Mouse (Mus musculus) kidney, adult 9 months (tissue): Measurements from ENCODE around the gene H2al1i.
A peak's percentile ranks its signal among the peaks of the same experiment; 100 is the strongest.
"Not testable (repeated sequence)": the region's sequence is repeated elsewhere in the genome, so short reads cannot be mapped to it uniquely, and the experiment has no call there.

Experiments used
- DNase-seq: peaks from one replicate; pipeline ENCODE4 v3.0.0; 2022

H2al1i gene

DNA sequence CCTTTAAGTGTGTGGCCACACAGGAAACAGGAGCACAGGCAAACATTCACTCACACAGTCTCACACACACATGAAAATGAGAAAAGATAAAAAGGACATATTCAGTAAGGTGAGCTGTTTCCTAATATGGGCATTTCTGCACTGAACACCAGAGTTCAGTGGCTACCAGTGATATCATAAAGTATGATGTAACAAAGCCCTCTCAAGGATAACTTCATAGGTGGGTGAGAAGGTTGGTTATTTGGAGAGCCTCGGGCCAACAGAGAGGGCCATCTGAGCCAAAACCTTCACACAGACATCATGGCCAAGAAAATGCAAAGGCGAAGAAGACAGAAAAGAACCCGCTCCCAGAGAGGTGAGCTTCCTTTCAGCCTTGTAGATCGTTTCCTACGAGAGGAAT is at the start of gene H2al1i:
H2al1i (plus strand) TSS at position 301 of the 400 bp plus-strand sequence.
- not testable (repeated sequence) for DNase-seq

DNA sequence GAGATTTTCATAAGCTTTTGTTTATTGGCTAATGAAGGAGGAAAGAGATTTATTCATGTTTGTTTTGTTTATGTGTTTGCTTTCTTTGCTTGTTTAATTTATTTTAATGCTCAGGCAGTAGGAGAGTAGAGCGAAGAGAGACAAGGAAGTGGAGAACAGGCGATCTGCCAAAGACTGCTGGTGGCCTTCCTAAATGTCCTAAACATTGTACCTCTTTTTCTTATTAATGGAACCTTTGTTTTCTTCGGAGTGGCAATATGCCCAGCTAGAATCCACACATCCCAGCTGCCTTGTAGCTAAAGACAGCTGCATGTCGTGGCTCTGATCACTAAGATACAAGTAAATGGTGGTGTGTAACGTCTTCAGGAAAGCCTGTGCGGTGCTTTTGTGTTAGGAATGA is 47.4 kb upstream of the H2al1i start:
- DNase-seq = no peak

DNA sequence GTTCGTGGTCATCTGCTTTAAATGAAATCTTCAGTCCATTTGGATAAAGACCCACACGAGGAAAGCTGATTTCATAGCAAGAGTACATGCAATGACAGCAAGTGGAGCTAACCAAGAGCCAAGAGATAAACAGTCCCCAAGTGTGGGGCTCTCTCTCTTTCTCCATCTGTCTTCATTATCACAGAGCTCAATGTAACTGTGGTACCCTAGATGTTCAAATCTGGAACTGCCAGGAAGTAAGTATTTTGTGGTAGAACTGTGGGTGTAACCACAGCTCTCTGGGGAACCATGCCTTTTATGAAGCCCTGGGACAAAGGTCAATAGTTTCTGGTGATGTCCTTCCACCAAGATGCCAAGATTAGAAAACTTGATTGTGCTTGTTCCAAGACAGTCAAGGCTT is 43.7 kb upstream of the H2al1i start:
- no peak for DNase-seq

DNA sequence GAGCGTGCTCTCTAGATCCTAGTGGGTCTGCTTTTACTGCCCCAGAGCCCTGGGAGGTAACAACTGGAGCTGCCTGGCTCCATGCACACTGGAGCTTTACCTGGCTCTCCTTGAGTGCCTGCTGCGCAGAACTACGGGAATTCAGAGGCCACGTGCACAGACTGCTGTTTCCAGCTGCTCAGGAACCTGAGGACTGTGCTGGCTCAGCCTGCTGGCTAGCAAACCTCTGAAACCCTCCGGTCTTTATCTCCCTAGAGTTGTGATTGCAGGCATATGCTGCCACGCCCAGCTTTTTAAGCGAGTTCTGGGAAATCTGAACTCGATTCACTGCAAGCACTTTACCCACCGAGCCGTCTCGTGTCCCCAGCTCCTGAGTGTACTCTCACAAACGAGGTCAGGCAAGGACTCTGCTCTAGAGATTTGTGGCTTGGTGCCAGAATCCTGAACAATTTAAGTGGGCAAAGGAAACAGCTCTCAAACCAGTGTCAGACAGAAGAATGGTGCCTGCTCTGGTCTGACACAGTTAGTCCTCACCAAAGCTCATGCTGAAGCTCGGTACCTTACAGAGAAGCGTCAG is 36.1 kb upstream of the H2al1i start:
- DNase-seq = peak; percentile 9

DNA sequence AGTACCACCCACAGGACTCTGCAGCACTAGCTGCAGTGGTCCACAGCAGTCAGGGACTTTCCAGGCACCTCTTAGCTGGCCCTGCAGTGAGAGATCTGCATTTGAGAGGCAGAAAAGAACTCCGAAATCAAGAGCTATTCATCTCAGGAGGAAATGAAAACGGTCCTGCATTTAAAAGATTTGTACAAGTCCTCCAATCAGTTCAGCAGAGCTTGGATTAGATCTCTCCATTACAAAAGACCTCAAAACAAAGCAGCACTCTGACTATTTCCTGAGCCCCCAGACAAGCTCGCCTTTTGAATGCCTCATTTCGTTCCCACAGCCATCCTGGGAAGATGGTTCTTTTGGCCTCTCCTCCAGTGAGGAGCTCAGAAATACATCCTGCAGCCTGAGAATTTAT is 35.2 kb upstream of the H2al1i start:
- no peak for DNase-seq

DNA sequence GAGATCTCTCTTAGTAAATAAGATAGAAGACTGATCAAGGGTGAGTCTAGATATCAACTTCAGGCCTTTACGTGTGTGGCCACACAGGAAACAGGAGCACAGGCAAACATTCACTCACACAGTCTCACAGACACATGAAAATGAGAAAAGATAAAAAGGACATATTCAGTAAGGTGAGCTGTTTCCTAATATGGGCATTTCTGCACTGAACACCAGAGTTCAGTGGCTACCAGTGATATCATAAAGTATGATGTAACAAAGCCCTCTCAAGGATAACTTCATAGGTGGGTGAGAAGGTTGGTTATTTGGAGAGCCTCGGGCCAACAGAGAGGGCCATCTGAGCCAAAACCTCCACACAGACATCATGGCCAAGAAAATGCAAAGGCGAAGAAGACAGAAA is 25.5 kb upstream of the H2al1i start, which contains the start of gene H2al1a:
H2al1a (plus strand) TSS at position 301 of the 400 bp plus-strand sequence.
- not testable (repeated sequence) for DNase-seq

DNA sequence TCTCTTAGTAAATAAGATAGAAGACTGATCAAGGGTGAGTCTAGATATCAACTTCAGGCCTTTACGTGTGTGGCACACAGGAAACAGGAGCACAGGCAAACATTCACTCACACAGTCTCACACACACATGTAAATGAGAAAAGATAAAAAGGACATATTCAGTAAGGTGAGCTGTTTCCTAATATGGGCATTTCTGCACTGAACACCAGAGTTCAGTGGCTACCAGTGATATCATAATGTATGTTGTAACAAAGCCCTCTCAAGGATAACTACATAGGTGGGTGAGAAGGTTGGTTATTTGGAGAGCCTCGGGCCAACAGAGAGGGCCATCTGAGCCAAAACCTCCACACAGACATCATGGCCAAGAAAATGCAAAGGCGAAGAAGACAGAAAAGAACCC is 22.3 kb upstream of the H2al1i start, which contains the start of gene H2al1b:
H2al1b (plus strand) TSS at position 301 of the 400 bp plus-strand sequence.
- not testable (repeated sequence) for DNase-seq

DNA sequence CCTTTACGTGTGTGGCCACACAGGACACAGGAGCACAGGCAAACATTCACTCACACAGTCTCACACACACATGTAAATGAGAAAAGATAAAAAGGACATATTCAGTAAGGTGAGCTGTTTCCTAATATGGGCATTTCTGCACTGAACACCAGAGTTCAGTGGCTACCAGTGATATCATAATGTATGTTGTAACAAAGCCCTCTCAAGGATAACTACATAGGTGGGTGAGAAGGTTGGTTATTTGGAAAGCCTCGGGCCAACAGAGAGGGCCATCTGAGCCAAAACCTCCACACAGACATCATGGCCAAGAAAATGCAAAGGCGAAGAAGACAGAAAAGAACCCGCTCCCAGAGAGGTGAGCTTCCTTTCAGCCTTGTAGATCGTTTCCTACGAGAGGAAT is 19.1 kb upstream of the H2al1i start, which contains the start of gene H2al1c:
H2al1c (plus strand) TSS at position 301 of the 400 bp plus-strand sequence.
- DNase-seq = not testable (repeated sequence)

DNA sequence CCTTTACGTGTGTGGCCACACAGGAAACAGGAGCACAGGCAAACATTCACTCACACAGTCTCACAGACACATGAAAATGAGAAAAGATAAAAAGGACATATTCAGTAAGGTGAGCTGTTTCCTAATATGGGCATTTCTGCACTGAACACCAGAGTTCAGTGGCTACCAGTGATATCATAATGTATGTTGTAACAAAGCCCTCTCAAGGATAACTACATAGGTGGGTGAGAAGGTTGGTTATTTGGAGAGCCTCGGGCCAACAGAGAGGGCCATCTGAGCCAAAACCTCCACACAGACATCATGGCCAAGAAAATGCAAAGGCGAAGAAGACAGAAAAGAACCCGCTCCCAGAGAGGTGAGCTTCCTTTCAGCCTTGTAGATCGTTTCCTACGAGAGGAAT is 15.9 kb upstream of the H2al1i start, which contains the start of gene H2al1d:
H2al1d (plus strand) TSS at position 301 of the 400 bp plus-strand sequence.
- DNase-seq = not testable (repeated sequence)

DNA sequence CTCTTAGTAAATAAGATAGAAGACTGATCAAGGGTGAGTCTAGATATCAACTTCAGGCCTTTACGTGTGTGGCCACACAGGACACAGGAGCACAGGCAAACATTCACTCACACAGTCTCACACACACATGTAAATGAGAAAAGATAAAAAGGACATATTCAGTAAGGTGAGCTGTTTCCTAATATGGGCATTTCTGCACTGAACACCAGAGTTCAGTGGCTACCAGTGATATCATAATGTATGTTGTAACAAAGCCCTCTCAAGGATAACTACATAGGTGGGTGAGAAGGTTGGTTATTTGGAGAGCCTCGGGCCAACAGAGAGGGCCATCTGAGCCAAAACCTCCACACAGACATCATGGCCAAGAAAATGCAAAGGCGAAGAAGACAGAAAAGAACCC is 12.8 kb upstream of the H2al1i start, which contains the start of gene H2al1e:
H2al1e (plus strand) TSS at position 301 of the 400 bp plus-strand sequence.
- not testable (repeated sequence) for DNase-seq

DNA sequence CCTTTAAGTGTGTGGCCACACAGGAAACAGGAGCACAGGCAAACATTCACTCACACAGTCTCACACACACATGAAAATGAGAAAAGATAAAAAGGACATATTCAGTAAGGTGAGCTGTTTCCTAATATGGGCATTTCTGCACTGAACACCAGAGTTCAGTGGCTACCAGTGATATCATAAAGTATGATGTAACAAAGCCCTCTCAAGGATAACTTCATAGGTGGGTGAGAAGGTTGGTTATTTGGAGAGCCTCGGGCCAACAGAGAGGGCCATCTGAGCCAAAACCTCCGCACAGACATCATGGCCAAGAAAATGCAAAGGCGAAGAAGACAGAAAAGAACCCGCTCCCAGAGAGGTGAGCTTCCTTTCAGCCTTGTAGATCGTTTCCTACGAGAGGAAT is 9.6 kb upstream of the H2al1i start, which contains the start of gene H2al1f:
H2al1f (plus strand) TSS at position 301 of the 400 bp plus-strand sequence.
- not testable (repeated sequence) for DNase-seq

DNA sequence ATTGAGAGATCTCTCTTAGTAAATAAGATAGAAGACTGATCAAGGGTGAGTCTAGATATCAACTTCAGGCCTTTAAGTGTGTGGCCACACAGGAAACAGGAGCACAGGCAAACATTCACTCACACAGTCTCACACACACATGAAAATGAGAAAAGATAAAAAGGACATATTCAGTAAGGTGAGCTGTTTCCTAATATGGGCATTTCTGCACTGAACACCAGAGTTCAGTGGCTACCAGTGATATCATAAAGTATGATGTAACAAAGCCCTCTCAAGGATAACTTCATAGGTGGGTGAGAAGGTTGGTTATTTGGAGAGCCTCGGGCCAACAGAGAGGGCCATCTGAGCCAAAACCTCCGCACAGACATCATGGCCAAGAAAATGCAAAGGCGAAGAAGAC is 6.5 kb upstream of the H2al1i start, which contains the start of gene H2al1g:
H2al1g (plus strand) TSS at position 301 of the 400 bp plus-strand sequence.
- DNase-seq = not testable (repeated sequence)

DNA sequence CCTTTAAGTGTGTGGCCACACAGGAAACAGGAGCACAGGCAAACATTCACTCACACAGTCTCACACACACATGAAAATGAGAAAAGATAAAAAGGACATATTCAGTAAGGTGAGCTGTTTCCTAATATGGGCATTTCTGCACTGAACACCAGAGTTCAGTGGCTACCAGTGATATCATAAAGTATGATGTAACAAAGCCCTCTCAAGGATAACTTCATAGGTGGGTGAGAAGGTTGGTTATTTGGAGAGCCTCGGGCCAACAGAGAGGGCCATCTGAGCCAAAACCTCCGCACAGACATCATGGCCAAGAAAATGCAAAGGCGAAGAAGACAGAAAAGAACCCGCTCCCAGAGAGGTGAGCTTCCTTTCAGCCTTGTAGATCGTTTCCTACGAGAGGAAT is 3.3 kb upstream of the H2al1i start, which contains the start of gene H2al1h:
H2al1h (plus strand) TSS at position 301 of the 400 bp plus-strand sequence.
- not testable (repeated sequence) for DNase-seq

DNA sequence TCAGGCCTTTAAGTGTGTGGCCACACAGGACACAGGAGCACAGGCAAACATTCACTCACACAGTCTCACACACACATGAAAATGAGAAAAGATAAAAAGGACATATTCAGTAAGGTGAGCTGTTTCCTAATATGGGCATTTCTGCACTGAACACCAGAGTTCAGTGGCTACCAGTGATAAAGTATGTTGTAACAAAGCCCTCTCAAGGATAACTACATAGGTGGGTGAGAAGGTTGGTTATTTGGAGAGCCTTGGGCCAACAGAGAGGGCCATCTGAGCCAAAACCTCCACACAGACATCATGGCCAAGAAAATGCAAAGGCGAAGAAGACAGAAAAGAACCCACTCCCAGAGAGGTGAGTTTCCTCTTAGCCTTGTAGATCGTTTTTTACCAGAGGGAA is 3.1 kb downstream of the H2al1i start, which contains the start of gene H2al1j:
H2al1j (plus strand) TSS at position 301 of the 400 bp plus-strand sequence.
- DNase-seq = not testable (repeated sequence)

DNA sequence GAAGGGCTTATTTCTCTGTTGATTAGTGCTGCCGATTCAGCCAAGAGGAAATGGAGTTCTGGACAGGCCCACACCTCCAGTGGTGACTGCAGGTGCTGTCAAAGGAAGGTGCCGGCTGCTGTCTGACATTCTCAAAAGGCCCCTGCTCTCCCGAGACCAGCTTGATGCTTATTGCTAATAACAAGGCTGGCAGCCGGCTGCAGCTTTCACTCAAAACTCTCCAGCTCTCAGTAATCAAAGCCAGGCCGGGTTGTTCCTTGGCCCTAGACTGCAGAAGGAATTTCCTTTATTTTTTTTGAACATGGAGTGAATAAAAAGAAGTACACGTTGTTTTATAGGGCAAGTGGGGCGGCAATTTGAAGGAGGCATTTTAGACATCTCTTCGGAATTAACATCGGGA is 21.3 kb downstream of the H2al1i start:
- no peak for DNase-seq

DNA sequence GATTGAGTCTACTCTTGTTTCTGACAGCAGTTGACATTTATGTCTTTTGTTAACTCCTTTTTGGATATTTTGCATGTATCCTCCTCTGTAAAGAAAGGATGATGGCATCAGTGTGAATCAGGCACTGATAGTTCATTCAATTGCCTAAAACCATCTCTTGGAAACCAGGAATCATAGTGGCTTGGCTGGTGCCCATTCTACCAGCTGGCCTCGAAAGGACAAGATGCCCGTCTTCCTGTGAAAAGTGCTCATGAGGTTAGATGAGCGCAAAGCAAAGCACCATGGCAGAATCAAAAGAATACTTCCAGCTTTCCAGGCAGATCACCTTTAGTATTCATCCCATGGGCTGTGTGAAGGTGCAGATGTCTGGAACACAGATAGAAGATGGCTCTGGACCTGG is 22.3 kb downstream of the H2al1i start:
- DNase-seq = no peak

DNA sequence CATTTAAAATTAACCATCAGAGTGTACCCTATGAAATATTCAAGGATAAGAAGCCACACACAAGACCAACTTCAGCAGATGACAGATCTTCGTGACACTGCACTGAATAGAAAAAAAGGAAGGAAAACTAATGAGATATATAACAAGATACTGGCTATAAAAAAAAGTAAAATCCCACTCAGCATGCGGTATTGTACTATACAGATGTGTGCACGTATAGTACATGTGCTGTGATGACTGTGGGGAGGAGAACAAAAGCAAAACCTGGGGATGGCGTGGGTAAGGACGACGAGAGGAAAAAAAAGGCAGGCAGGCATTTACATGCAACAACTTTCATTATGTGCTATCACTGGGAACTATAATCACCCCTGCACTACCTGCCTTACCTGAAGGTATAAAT is 36.4 kb downstream of the H2al1i start:
- no peak for DNase-seq

DNA sequence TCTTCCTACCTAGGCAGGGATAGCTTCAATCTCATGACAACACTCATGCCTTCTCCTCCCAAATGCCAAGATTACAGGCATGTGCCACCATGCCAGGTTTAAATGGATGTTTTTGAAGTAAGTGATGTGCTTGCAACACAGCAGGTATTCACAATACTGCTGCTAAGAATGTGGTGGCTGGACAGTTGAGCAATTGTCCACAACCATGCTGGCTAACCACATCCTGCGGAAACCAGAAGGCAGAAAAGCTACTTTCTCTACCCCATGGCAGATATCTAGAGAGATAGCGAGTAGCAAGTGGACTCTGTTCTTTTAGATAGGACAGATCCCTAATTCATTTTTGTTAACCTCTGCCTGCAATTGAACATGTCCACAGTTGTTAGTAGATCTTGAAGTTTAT is 36.8 kb downstream of the H2al1i start:
- DNase-seq = no peak

DNA sequence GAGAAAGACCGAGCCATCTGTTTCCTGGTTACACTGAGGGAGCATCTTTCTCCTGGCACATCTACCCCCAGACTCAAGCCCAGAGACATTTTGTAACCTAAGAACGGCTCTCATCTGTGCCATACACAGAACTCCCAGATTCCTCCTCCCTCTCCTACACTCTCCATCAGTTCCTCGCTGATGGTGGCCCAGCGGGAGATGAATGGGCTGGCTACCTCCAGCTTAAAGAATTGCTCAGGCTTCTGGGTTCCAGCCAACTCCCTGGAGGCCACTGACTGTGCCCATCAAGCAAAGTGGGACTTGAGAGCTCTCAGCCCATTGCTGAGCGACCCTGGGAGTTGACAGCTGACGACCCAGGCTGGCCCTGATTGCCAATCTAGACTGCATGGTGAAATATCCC is 39.4 kb downstream of the H2al1i start:
- DNase-seq = no peak

DNA sequence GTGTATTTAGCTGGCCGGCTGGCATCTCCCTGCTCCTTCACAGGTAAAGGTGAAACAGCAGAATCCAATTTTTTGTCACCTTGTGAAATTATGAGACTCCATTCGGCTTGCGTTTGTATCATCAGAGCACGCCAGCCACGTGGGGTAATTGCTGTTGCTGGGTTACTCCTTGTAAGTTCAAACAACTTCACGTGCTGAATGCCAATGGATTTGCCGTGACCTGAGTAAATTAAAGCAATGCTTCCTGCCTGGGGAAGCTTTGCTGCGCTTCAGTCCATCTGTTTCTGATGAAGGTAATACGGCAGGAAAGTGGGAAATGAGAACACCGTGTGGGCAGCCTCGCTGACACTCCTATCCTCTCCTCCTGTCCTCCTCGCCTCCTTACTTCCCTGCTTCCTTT is 40.7 kb downstream of the H2al1i start:
- DNase-seq = no peak
